Mouse (Mus musculus) CD4-positive, CD25-positive, alpha-beta regulatory T cell, adult 2 months (primary cell): ENCODE measurements around the gene Mical2.
A peak's percentile ranks its signal among the peaks of the same experiment; 100 is the strongest.

Experiments
- DNase-seq: peaks from one replicate; pipeline ENCODE4 v3.0.0-alpha.2; 2012; ENCODE audit warnings: low read depth, low spot score

Gene Mical2

DNA sequence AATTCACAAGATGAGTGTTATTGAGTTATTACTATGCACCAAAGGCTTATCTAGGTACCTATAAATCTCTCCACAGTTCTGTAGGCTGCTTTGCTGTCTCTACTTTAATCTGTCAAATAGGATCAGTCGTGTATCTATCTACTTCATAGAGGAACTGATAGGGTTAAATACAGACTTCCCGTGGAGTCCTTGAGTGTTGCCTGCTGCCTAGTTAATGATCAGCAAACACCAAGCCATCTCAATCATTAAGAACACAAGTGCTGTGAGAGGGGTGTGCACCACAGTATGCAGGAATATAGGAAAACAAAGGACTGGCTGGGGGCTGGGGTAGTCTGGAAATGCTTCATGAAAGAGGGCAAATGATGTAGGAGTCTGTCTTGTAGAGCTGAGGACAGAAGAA lies 50.2 kb downstream of the Mical2 start:
- no peak for DNase-seq

DNA sequence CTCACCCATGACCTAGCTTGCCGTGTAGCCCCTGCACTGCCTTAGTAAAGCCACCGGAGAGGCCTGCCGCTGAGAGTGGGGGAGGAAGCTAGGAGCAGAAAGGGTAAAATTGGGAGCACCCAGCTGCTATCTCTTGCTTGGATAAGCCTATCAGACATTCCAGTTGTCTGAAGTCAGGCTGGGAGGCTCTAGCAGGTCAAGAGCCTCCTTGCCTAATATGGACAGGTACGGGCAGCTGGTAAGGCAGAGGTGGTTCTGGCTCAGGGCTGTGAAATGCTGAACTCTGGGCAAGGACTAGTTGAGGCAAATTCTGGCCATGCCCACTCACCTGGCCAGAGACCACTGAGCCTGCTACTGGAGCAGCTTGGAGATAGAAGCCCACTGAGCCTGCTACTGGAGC lies 51.2 kb downstream of the Mical2 start:
- DNase-seq, result no peak

DNA sequence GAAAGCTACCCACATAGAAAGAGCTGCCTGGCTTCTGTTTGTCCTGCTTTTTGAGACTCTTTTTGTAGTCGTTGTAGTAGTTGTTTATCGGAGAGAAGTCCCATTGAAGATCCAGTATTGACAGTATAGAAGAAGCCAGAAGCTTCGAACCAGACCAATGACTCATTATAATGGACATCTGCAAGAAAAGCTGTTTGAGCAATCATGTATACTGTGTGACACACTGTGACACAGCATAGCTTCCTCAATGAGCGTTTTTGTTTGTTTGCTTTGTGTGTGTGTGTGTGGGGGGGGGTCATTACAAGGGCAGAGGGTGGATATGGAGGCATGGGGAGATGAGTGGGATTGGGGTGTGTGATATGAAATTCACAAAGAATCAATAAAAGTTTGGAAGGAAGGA lies 53.0 kb downstream of the Mical2 start:
- no peak for DNase-seq

DNA sequence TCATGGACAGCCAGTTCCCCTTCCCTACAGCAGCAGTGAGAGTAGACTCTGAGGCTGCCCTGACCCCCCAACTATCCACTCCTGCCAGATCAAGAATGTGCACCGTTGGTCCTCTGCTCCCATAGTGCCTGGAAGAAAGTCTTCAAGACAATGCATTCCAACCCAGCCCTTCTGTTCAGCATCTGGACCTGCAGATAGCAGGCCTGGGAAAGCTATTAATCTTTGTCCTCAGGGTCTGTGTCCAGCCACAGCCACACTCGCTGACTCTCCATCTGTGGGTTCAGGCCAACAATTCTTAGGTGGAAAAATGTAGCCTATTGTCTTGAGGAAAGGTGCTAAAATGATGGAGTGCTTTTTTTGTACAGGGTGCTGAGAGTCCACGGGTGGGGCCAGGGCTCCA lies 54.8 kb downstream of the Mical2 start:
- no peak for DNase-seq

DNA sequence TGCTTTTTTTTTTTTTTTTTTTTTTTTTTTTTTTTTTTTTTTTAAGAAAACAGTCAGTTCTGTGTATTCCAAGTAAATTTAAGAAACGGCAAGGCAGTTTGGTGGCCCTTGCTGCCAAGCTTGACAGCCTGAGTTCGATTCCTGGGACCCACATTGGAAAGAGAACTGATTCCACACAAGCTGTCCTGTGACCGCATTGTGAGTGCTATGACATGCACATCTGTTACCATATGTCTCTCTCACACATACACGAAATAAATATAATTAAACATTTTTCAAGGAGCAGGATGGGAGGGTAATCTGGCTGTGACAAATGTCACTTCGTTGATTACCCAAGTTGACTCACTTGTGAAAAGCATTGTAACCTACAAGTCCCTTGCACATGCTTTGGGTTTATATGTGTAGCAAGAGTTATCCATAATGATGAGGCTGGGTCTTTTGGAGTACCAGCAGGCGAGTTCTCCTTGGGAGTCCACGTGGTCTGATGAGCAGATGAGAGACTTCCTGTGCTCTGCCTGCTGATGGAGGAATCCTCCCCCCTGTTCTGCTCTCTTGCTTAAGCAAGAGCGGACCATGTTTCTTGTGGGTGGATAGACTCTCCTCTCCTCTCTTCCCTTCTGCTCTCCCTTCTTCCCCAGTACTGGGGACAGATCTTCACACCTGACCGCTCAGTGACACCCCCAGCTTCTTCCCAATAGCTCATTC lies 58.1 kb downstream of the Mical2 start:
- no peak for DNase-seq

DNA sequence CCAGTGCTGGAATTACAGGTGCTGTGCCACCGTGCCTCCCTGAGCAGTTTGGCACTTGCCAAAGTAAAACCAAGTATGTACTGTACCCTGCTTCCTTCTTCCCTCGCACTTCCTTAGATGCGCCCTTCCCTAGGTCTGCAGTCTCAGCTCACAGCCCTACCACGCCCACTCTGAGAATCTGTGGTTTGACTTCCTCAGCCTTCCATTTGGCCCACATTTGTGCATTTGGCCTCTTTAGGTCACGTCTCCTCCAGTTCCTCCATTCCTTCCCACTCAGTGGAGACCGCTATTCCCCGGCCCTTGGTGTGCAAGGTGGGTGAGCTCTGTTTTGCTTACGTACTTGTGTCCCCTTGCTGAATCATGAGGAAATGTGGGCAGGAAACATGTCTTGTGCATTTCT lies 59.9 kb downstream of the Mical2 start:
- DNase-seq, result no peak

DNA sequence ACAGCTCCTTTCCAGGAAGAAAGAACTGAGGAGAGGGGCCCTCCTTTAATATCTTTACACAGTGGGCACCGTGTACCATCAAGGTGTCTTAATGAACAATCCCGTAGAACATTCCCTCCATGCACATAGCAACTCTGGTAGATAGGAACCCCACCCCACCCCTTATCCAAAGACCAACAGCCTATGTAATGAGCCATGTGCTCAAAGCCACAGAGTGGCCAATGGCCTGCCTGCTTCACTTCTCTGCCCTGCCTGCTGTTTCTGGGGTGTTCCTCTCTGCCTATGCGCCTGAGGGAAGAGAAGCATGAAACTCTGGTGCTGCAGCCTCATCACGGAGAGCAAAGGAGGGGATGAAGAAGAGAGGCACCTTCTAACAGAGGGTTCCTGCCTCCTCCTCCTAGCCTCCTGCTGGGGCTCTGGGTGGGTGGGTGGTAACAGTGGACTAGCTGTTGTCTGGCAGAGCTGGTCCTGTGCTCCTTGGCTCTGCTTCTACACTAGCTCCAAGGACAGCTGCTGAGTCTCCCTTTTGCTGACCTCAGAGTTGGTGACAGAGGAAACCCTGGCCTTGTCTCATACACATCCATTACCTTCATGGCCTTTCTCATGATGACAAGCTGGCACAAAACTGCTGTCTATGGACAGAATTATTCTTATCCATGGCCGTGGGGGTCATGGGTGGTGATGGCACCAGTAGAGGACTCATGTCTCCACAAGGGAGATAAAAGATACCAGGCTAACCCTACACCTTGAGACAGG lies 62.9 kb downstream of the Mical2 start:
- no peak for DNase-seq

DNA sequence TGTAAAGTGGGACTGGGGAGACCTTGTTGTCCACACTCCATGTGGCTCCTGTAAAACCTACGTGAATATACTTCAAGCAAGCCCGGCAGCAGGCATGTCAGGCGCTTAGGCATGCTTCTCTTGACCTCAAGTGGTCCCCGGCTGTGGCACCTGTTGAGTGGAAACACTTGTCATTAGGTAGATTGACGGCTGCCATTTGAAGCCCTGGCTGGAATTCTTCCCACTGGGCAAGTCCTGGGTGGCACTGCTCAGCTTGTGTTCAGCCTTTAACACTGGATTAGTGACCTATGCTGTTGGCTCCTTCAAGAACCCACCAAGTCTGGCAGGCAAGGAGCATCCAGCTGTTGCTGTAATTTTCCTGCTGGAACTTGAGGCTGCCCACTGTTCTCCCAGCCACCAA lies 63.9 kb downstream of the Mical2 start:
- no peak for DNase-seq

DNA sequence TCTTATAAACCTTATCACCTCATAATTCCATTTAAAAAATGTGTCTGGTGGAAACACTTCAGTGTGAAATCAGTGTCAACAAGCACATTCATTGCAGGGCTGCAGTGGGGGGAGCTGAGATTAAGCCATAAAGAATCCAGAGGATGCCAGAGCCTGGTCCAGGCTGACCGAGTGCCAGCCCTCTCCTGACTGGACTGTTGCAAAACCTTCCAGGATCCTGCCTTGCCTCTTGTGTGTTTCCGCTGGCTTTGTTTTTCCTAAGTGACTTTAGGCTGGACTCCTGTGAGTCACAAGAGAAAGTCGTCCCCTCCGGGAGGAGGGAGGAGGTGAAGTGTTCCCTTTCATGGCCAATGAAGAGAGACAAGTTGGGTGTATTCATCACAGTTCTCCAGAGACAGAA lies 64.3 kb downstream of the Mical2 start:
- no peak for DNase-seq

DNA sequence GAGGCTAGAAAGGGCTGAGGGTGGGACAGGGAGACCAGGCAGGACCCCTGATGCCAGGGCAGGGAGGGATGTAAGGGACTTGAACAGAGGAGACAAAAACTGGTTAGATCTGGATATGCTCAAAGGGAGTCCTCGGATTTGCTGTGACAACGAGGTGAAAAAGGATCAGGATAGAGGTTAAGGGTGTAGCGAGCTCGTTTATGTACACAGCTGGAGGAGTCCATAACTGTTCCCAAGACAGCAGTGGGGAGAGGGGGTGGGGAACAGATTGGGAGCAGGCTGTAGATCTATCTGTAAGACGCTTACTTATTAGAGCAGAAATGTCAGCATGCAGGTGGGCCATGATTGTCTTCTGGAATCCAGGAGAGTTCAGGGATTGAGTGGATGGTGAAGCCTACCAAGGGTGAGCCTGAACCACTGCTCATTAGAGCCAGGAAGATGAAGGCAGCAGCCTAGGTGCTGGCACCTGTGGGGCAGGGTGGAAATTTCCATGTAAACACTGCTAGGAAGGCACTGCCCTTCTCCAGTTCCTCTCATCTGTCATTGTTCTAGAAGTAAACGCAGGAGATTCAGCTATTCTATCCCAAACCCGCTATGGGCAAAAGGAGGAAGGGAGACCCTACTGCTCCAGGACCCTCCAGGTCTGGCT lies 67.9 kb downstream of the Mical2 start:
- no peak for DNase-seq

DNA sequence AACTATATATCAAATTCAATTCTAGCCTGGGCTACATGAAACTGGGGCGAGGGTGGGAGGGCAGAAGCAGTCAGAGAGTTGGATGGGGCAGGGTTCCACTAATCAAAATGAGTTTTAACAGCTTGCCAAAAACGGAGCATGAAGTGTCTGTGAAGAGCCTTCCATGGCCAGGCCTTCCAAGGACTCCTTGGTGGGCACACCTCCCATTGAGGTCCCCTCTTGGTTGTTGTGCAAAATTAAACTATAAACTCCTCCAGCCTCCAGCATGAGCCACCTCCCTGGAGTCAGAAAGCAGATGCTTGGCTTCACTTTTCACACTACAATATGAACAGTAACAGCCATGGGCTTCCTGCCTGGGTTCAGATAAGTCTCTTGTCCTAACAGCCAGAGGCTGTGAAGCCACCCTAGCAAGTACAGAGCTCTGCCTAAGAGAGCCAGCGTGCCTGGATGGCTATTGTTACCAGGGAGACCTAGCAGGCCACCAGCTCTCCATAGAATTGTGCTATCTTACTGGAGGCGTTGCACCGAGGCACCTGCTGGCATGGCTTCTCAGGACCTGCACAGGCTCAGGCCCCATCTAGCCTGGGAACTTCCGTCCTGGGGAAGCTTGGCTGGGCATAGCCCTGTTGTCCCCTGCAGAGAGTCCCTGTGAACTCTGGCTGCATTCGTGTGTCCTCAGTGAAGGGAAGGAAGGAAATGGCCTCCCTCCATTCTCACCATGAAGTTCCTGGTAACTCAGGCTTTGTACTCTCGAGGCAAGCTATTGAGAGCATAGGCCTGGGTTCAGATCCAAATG lies 70.0 kb downstream of the Mical2 start:
- DNase-seq, result no peak

DNA sequence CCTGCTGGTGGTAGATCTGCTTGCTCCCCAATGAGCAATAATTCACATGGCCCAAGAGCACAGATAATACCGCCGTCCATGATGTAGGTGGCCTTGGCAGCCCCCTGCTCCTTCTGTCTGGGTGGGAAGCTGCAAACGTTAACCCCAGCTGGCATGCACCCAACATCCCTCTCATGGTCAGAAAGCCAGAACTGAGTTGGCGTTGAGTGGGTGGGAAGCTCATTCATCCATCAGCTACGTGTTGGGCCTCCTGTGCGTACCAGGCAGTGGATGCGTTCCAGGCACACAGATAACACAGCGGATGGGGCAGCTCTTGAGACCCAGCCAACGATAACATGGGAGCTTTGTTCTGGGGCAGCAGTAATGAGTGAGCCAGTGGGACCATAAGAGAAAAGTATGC lies 72.4 kb downstream of the Mical2 start:
- DNase-seq, result no peak

DNA sequence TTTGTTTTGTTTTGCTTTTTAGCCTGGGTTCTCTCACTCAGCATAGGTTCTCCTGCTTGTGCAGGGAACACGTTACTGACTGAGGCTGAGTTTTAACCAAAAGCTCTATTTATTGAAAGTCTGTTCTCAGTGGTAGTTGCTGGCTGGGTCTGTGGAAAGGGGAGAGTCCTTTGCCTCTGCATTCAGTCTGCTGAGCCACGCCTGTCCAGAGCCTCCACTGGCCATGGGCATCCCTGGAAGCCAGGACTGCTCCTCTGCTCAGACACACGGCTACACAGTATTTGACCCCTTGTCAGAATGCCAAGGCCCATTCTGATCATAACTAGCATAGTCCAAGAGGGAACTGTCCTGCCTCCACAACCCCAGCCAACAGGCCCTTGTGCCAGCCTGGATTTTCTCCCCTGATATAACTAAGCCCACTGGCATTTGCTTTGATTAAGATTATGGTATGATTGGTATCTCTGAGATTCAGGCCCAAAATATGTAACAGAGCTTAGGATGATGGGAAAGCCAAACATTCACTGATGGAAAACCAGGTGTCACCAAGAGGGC lies 73.3 kb downstream of the Mical2 start:
- DNase-seq, result no peak

DNA sequence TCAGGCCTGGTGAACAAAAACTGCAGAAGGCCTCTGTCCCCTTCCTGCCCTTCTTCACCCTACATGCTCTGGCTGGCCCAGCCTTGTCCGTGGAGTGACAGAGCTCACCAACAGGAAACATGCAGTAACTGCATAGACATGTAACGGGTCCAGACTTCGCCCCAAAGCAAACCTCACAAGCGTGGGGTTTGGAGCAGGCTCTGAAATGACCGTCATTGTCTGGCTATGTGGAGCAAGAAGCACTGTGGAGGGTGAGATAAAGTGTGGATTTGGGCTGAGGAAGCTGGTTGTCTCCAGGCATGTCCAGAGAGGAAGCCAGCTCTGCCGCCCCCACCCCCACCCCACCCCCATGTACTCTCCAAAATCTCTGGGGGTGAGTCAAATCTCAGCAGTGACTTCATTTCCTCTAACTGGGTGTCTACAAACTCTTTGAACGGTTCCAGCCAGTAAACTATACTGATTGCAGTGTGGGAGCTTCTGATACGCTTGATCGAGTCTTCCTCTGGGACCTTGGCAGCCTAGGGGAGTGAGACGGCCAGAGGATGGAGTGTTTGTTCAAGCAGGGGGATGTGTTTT lies 74.0 kb downstream of the Mical2 start:
- no peak for DNase-seq

DNA sequence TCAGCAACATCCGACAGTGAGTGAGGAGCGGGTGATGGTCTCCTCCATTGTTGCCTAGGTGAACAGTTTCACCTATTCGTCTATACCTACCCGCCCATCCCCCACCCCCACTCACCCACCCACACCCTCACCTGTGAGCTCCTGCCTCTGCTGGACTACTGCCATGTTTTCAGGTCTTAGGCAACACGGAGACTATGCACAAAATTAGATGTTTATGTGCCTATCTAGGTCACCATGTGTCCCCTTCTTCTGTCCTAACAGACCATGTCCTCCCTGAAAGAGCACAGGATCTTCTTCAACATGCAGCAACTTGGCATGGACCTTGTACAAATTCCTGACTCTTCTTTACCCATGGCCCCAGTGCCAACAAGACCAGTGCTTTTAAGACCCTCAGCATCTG lies 74.5 kb downstream of the Mical2 start:
- no peak for DNase-seq

DNA sequence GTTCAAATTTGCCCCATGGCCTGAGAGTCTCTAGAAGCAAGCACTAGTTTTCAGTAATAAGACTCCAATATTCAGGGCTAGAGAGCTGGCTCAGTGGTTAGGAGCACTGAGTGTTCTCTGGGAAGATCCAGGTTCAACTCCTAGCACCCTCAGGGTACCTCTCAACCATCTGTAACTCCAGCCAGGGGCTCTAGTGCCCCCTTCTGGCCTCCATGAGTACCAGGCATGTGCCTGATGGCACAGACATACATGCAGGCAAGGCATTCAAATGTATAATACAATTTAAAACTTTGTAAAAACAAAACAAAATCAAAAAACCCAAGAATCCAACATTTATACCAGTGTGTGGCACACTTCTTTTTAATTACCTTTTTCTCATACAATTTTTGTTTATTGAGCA lies 75.4 kb downstream of the Mical2 start:
- peak; percentile 10 for DNase-seq

DNA sequence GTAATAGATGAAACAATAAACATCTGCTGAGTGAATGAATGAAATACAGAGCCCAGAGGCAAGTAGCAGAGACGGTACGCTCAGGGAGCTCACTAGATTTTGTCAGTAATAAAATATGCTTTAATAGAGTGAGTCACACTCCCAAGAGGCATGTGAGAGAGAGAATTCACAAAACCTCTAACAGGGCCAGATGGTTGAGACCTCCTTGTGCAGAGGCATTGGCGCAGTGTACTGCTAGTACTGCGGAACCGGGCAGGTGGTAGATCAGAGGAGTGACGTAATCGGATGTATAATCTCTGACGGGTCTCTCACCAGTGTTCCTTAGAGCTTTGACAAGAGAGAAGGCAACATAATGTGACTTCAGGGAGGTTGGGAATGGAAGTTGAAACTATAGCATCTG lies 78.7 kb downstream of the Mical2 start:
- no peak for DNase-seq

DNA sequence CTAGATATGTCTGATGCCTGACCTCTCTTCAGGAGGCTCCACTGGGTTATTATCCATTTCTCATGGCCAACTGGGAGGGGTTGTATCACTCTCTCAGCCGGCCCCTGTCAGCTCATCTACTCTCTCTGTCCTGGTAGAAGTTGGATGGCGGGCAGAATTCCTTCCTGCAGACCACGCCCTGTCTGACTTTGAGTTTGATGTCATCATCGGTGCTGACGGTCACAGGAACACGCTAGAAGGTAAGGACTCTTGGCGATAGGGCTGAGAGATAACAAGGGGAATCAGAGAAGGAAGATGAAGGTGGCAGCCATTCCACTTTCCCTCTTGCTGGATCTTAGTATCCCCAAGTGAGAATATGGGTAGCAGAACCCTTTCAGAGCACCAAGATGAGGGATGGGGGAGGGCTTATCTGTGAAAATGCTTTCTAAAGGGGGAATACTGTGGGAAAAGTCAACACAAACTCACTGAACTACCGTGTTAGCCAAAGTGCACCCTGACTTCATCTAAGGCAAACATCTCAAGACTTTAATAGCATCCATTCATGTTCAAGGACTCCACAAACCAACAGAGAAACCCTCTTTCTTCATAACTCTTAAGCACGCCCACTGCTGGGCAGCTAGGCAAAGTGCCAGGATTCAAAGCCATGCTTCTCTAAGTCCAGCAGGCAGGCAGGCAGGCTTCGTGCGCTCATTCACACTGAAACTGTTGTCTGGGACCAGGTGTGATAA lies 83.8 kb downstream of the Mical2 start:
- no peak for DNase-seq

DNA sequence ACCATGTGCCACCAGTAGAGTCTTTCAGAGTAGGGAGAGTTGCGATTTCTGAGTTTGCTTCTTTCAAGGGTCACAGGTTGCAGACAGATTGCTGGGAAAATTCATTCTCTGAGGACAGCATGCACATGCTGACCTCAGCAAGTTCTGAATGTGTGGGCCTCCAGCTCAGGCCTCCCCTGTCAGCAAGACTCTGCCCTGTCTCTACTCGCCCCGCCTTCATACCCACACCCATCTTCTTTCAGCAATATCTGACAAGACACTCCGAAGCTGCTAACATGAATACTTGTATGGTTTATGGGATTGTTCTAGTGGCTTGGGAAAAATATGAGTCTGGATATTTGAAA lies 84.3 kb downstream of the Mical2 start:
- no peak for DNase-seq

DNA sequence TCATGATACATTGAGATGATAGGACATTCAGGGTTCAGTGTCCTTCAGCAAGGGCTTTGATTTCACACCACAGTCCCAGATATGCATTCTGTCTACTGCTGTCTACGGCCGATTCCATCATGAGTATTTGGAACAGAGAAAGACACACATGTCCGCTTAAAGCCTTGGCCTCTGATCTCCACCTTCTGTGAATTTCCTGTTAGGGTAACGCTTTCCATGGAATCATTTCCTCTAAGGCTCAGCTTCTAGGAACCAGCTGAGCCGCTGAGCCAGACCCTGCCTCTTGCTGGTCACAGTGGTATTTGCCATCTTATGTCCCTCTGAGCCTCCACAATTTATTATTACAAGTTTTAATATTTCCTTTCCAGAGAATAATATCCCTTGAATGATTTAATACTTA lies 87.6 kb downstream of the Mical2 start:
- DNase-seq, result no peak

DNA sequence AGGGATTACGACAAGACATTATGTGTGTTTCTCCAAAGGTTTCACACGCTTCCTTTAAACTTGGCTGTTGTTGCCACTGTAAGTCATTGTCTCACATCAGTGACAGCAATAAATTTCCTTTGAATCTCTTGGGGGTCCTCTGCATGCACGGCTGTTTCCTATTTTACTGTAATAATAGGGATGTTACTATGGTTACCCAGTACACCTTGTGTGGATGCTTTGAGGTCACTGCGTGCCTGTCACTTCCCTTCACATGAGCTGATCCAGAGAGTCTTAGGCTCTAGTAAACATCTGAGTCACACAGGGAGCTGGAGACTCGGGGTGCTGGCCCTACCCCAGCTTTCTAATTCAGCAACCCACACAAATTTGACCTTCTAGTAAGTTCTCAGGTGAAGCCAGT lies 88.0 kb downstream of the Mical2 start:
- DNase-seq, result no peak
